Mouse (Mus musculus): ENCODE measurements around the gene Desi1.
"Not testable (repeated sequence)": the region's sequence is repeated elsewhere in the genome, so short reads cannot be mapped to it uniquely, and the experiment has no call there.

The Desi1 gene

DNA sequence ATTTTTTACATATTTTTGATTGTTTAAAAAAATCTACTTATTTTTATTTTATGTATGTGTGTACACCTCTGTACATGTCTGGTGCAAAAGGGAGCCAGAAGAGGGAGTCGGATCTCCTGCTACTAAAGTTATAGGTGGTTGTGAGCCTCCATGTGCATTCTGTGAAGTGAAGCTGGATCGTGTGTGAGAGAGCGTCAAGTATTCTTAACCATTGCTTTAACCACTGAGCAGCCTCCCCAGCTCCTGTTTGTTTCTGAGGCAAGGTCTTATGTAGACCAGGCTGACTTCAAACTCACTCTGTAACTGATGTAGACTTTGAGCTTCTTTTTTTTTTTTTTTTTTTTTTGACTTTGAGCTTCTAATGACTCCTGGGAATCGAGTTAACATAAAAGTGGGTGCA lies 16.2 kb downstream of the Desi1 start:
- DNase-seq (ENCODE audit: low spot score) = no peak

GRCm38 (mm10) chr15:82016830-82017229 lies 16.8 kb downstream of the Desi1 start:
- no peak for DNase-seq (ENCODE audit: low spot score)

DNA sequence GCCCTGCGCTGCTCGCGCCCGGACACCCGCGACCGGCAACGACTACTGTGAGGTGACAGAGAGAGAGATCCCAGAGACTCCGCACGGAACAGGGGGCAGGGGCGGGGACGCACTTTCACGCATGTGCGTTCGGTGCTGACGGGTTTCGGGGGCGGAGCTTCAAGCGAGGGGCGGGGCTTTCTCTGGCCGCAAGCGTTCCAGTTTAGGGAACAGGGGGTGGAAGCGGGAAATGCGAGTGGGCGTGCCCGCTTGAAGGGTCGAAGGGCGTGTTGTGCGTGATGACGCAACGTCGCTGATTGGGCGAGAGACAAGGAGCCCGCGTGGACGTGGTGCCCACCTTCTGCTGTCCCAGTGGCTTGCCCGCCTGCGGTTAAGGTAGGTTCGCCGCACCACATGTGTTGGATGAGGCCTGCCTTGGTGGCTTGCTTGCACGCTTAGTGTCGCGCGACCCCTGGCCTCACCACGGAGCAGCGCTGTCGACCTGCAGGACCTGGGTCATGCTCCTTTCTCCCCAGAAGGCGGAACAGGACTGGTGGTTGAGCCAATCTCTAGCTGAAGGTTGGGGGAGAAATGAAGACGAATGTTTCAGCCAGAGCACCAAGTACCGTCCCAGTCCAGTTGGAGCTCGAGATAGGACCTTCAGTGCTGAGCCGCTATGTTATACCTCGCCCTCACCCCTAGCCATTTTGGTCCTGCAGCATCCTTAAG lies 17.4 kb downstream of the Desi1 start:
- peak; percentile 99 for DNase-seq (ENCODE audit: low spot score)

DNA sequence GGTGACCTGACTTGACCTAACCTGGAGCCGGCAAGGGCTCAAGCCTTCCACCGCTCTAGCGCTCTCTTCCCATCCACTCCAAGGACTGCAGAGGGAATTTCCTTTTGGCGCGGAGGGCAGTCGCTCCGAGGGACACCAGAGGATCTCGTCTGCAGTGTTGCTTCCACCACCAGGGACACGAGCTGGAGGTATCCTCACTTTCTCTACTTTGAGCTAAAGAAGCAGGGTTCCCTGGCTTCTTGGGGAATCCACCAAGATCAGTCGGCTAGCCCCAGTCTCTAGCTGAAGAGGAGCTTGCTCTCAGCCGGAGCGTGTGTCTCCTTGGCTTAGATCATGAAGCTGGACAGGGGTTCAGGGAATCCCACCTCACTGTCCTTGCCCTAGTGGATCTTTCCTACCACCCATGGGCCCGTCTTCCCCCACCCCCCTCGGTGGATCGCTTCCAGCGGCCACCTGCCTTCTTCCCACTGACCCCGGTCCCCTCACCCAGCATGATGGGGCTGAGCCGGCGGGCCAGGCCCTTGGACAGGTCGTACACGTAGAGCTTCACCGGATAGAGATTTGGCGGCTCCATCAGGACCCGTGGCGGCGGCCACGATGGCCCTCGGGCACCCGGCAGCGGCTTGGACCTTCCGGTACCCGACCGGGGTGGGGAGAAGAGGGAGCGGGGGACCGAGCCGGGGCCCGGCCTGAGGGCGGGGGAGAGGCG lies 18.1 kb downstream of the Desi1 start:
- peak; percentile 37 for DNase-seq (ENCODE audit: low spot score)

DNA sequence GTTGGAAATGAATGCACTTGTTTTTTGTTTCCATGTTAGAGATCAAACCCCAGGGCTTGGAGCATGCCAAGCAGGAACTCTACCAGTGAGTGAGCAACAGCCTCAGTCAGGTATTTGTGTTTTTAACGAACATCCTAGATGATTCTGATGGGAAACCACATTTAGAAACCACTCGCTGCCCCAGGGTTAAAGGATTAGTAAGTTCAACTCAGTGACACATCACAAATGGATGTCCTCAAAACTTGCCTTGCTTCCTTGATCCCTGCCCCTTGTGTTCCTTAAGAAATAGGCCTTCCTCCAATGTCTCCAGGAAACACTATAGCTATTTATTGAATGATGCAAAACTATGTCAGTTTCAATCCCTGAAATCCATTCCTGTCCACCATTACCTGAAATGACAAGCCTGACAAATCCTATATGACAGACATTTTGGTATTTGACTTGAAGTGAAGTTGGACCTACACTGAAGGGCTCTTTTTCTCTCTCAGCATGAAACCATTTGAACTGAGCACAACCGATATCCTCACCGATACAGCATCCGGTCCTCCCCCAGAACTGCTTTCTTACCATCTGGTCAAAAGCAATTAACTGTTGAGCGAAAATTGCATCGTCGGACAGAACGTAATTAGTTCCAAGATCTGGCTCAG lies 18.8 kb downstream of the Desi1 start:
- no peak for DNase-seq (ENCODE audit: low spot score)

- no peak for DNase-seq (ENCODE audit: low spot score)
Observed at GRCm38 (mm10) chr15:82011947-82012346, 21.7 kb downstream of the Desi1 start.

GRCm38 (mm10) chr15:82004257-82004656 lies 29.4 kb downstream of the Desi1 start:
- peak; percentile 53 for DNase-seq (ENCODE audit: low spot score)

DNA sequence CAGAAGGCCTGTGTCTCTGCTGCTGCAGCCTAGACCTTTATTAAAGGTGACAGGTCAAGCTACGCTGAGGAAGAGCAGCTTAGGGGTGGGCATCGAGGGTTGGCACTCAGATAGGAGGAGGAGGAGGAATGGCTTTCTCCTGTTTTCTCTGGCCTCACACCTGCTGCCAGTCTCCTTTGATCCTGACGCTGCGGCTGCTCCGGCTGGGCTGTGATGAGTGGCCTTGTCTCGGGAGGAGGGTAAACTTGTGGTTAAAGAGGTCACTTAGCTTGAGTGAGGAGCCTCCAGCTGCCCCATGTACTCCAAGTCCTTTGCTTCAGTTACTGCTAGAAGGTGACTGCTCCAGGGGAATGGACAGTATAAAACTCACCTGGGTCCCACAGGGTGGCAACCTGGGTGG lies 39.7 kb downstream of the Desi1 start:
- no peak for DNase-seq (ENCODE audit: low spot score)

GRCm38 (mm10) chr15:81990549-81990948 lies 43.1 kb downstream of the Desi1 start:
- peak; percentile 81 for DNase-seq (ENCODE audit: low spot score)

DNA sequence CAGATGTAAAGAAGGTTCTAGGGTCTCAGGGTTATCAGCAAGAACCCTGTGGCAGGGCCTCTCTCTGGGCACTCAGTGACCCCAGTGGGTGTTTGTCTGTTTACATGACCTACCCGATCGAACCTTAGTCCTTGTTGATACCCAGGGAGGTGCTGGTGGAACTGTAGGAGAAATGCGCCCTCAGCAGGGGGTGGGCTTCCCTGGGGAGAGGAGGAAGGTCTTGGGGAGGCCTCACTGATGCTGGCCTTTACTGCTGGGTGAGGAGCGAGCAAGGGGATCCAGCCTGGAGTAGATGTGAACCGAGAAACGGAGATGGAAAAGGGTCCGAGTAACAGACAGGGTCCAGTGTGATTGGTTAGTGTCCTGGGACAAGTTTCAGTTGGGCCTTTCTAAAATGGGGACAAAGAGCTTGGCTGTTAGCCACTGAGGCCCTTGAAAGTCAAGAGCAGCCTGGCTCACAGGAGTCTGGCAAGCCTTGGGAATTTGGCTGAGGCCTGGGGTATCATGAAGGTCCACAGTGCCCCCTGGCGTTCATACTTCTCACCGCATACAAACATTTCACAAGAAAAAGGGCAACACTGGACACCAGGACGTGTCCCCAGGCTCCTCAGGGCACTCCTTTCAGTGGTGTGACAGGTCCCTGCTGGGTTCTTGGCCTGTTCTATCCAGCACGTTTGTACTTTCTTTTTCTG lies 44.1 kb downstream of the Desi1 start:
- DNase-seq (ENCODE audit: low spot score) = peak; percentile 92

DNA sequence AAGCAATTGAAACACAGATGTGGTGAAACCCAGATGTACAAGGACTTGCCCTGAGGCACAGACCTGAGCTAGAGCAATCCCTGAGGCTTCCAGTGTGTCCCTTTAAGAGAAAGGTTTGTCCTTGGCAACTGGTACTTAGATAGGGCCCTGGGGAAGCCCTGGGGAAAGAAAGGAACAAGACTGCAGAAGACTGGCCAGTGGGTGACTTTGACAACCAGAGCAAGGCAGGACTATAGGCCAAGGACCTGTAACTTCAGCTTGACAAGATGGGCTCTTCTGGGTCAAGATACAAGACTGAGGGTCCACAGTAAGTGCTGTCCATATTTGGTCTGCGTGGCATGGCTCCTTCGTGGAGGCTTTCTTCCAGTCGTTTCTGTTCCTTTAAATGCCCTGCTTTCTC lies 46.0 kb downstream of the Desi1 start, which contains the start of gene Xrcc6:
TSS of gene Xrcc6 (plus strand) at position 190 of the 400 bp plus-strand sequence.
- no peak for DNase-seq (ENCODE audit: low spot score)

GRCm38 (mm10) chr15:81985267-81986161 lies 48.1 kb downstream of the Desi1 start:
- no peak for DNase-seq (ENCODE audit: low spot score)

GRCm38 (mm10) chr15:81982173-81982572 lies 51.5 kb downstream of the Desi1 start:
- DNase-seq (ENCODE audit: low spot score) = no peak

- no peak for DNase-seq (ENCODE audit: low spot score)
Observed at GRCm38 (mm10) chr15:81980321-81980720, 53.3 kb downstream of the Desi1 start, which contains the start of gene 1700029P11Rik. Gene 1700029P11Rik, plus strand, starts transcription at chr15:81980540.

GRCm38 (mm10) chr15:81975156-81975555 lies 58.5 kb downstream of the Desi1 start:
- not testable (repeated sequence) for DNase-seq (ENCODE audit: low spot score)

DNA sequence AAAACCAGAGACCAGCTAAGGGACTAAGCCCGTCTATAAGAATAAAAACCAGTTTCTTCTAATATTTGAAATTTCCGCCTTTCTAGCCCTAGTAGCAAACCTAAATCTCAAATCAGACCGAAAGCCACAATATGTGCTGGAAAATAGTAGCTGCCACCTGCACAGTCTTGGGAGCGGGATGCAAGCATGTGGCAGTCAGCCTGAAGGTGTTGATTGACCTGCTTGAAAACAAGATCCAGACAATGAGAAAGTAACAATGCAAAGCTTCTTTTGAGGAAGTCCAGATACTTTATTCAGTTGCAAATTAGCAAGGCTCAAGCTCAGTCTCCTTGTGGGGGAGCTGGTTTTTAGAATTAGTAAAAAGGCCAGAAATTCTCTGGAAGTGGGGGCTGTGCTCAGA lies 63.2 kb downstream of the Desi1 start:
- not testable (repeated sequence) for DNase-seq (ENCODE audit: low spot score)

- DNase-seq (ENCODE audit: low spot score) = not testable (repeated sequence)
Observed at GRCm38 (mm10) chr15:81969635-81970034, 64.0 kb downstream of the Desi1 start.

DNA sequence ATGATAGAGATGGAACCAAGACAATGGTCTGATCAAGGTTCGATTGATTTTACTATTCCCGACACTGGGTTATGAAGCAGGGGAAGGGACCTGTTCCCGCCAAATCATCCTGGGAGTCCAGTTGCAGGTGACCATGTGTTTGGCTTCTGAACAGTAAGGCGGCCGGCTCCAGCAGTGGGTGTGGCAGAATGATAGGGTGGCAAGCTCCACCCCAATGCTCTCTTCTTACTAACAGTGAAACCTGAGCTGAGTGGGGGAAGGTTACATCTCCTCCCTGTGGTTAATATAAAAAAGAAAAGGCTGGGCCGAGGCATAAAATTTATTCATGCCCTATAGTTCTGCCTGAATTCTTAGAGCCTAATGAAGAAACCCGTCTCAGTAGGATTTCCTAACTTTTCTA lies 64.5 kb downstream of the Desi1 start:
- DNase-seq (ENCODE audit: low spot score) = peak; percentile 41

DNA sequence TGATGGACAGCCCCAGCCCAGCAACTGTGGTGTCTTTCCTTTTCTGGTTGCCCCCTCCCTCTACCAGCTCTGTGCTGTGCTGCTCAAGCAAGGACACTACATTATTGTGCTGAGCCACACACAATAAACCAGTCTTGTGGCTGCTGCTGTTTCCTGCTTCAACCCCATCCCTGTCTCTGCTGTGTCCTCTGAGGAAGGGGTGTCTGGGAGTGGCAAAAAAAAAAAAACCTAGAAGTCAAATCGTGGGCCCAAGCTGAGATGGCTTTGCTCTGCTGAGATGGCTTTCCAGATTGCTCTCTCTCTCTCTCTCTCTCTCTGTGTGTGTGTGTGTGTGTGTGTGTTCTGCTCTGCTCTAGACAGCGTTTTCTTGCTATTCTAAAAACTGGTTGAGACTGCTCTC lies 65.2 kb downstream of the Desi1 start:
- no peak for DNase-seq (ENCODE audit: low spot score)

DNA sequence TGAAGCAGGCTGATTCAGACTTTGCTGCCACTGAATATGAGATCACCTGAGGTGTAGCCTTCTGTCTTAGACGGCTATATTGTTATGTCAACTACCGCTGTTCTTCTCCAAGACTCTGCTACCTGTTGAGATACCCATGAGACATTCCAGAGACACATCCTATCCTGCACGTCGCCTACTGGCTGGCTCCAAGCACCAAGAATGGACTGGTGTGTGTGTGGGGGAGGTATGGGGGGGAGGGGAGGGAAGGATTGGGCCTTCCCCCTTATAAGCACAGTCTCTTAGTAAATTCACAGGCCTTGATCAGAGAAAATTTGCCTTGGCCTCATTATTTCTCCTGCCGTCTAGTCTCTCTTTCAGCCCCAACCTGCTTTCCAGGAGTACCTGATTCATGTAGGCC lies 65.8 kb downstream of the Desi1 start:
- DNase-seq (ENCODE audit: low spot score) = no peak

Data from c-Kit-positive CD71-positive TER-119-positive erythroid progenitor cells, embryonic 14.5 days (primary cell).